Mouse (Mus musculus) lung, postnatal 25 days (tissue): ENCODE measurements around the gene C1galt1.
A peak's percentile ranks its signal among the peaks of the same experiment; 100 is the strongest.

ENCODE experiments used
- DNase-seq: peaks from one replicate; pipeline ENCODE4 v3.0.0; 2022; ENCODE audit warnings: low spot score

Gene C1galt1

GRCm38 (mm10) chr6:7844802-7845679, at the start of gene C1galt1:
C1galt1 (plus strand) TSS chr6:7844842.
- peak; percentile 46 for DNase-seq

GRCm38 (mm10) chr6:7799969-7800368, 44.7 kb upstream of the C1galt1 start:
- DNase-seq: peak; percentile 75

GRCm38 (mm10) chr6:7803765-7804542, 40.7 kb upstream of the C1galt1 start:
- DNase-seq: peak; percentile 23

- no peak for DNase-seq
These were observed 30.5 kb upstream of the C1galt1 start for GRCm38 (mm10) chr6:7814146-7814545.

- no peak for DNase-seq
These were observed 28.4 kb upstream of the C1galt1 start for GRCm38 (mm10) chr6:7816233-7816632.

GRCm38 (mm10) chr6:7822688-7823087, 22.0 kb upstream of the C1galt1 start:
- DNase-seq: no peak

GRCm38 (mm10) chr6:7830793-7831192, 13.8 kb upstream of the C1galt1 start:
- no peak for DNase-seq

GRCm38 (mm10) chr6:7832564-7833175, 12.0 kb upstream of the C1galt1 start:
- no peak for DNase-seq

GRCm38 (mm10) chr6:7843726-7844411, 773 bp upstream of the C1galt1 start:
- no peak for DNase-seq

- peak; percentile 98 for DNase-seq
These were observed 235 bp upstream of the C1galt1 start for GRCm38 (mm10) chr6:7844412-7844801.

GRCm38 (mm10) chr6:7845680-7846017, 1.0 kb downstream of the C1galt1 start:
- DNase-seq: no peak

- DNase-seq: no peak
These were observed 2.2 kb downstream of the C1galt1 start for GRCm38 (mm10) chr6:7846726-7847439.

- peak; percentile 36 for DNase-seq
These were observed 3.4 kb downstream of the C1galt1 start for GRCm38 (mm10) chr6:7847890-7848508.

GRCm38 (mm10) chr6:7848714-7849113, 4.1 kb downstream of the C1galt1 start:
- no peak for DNase-seq

- DNase-seq: no peak
These were observed 6.4 kb downstream of the C1galt1 start for GRCm38 (mm10) chr6:7851036-7851435.

- DNase-seq: no peak
These were observed 8.3 kb downstream of the C1galt1 start for GRCm38 (mm10) chr6:7852919-7853318.

- DNase-seq: no peak
These were observed 8.8 kb downstream of the C1galt1 start for GRCm38 (mm10) chr6:7853461-7853860.

- peak; percentile 54 for DNase-seq
These were observed 12.1 kb downstream of the C1galt1 start for GRCm38 (mm10) chr6:7856682-7857290.

GRCm38 (mm10) chr6:7857356-7858247, 13.0 kb downstream of the C1galt1 start:
- peak; percentile 34 for DNase-seq

- no peak for DNase-seq
These were observed 13.9 kb downstream of the C1galt1 start for GRCm38 (mm10) chr6:7858586-7858985.
